Mouse (Mus musculus): ENCODE results near the gene Krtap3-1. TPM values are rescaled to one million over a fixed set of nuclear protein-coding genes. Genes with fewer than 3 reads are reported as not detected.
"Not testable (repeated sequence)": the region's sequence is repeated elsewhere in the genome, so short reads cannot be mapped to it uniquely, and the experiment has no call there.

Gene Krtap3-1
- not detected for total RNA-seq (2021)
- long read RNA-seq = 0 reads

DNA sequence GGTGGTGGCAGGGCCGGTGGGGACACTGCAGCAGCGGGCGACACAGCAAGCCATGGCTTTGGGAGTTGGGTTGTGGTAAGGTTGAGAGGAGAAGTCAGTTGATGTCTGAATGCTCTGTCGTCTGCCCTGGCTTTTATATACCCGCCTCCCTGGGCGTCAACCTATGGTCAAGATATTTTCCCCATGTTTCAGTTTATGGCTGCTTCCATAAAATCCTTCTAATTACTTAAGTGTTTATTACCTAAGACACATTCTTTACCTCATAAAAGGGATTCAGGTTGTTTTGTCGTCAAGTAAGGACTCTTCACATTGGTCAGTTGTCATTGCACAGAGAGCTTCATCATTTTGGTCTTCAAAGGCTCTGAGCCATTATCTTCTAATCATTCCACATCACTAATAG lies at the start of gene Krtap3-1:
Gene Krtap3-1, minus strand, starts transcription at position 101 of the 400 bp plus-strand sequence.
- no peak for DNase-seq (ENCODE audit: low spot score in 2 of 2)

DNA sequence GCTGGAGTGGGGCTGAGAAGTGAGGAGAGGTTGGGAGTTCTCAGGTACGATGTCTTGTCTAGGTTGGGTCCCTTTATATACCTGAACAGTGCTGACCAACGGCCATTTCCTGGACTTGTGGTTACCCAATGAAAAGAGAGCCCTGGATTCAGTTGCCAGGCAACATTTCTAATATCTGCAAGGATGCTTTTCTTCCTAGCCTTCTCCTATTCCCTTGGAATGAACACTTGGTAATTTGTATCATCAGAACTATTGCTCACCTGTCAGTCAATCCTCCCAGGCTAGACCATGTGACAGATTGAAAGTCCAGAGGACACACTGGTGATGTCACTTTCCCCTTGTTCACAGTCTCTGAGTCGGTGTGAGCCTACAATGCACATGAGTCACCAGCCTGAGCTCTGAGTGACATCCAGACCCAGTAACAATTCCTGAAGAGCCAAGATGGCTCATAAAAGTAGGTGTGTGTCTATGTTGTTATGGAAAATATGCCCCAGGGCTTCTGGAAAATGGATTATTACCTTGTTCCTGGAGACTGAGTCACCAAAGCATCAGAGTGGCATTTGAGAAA lies 48.5 kb upstream of the Krtap3-1 start, which contains the start of gene Krtap2-4:
Gene Krtap2-4, minus strand, starts transcription at position 51 of the 568 bp plus-strand sequence.
- no peak for DNase-seq (ENCODE audit: low spot score in 2 of 2)

GRCm38 (mm10) chr11:99610089-99610488 lies 43.7 kb upstream of the Krtap3-1 start, which contains the start of gene Gm11937:
Gene Gm11937 (minus strand): TSS chr11:99610189.
- not testable (repeated sequence) for DNase-seq (ENCODE audit: low spot score in 2 of 2)

DNA sequence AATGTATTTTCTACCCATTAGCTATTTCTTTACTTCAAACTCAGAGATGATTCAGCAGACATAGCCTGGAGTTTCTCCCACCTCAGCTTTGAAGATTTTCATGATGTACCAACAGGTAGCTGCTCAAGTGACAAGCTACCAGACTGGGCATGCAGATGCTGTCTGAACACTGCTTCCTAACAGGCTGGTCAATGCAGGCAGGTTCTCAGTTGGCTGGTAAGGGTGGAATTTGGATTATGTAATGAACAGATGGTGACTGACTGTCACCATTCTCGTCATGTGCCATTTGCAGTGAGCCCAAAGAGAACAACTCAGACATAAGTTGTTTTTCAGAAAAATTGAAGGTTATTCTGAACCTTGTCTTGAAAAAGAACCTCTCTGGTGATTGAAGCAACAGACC lies 42.7 kb upstream of the Krtap3-1 start:
- DNase-seq (ENCODE audit: low spot score in 2 of 2) = peak; percentile 10 to 17

- DNase-seq (ENCODE audit: low spot score in 2 of 2) = not testable (repeated sequence)
These were observed 36.8 kb upstream of the Krtap3-1 start, which contains the start of gene Gm11938 for GRCm38 (mm10) chr11:99603208-99603607. Gene Gm11938 (minus strand): TSS chr11:99603308.

DNA sequence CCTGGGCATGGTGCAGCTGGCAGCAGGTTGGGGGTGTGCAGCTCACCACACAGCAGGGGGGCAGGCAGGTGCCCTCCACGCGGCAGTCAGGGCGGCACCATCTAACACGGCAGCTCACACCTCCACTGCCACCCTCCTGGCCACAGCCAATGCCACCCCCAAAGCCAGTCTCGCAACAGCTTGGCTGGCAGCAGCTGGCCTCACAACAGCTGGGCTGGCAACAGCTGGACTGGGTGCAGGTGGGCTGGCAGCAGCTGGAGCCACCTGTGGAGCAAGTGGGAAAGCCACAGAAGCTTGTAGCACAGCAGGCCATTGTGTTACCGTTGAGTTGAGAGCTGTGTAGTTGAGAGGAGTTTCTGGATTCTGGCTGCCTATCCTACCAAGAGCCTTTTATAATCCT lies 31.3 kb upstream of the Krtap3-1 start, which contains the start of gene Krtap9-3:
Gene Krtap9-3, minus strand, starts transcription at position 364 of the 400 bp plus-strand sequence.
- not testable (repeated sequence) for DNase-seq (ENCODE audit: low spot score in 2 of 2)

DNA sequence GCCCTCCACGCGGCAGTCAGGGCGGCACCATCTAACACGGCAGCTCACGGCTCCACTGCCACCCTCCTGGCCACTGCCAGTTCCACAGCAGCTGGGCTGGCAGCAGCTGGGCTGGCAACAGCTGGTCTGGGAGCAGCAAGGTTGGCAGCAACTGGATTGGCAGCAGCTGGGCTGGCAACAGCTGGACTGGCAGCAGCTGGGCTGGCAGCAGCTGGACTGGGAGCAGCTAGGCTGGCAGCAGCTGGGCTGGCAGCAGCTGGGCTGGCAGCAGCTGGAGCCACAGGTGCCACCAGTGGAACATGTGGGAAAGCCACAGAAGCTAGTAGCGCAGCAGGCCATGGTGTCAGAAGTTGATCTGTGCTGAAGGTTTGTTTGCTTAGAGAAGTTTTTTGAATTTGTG lies 24.6 kb upstream of the Krtap3-1 start, which contains the start of gene Krtap1-3:
Gene Krtap1-3, minus strand, starts transcription at position 359 of the 400 bp plus-strand sequence.
- no peak for DNase-seq (ENCODE audit: low spot score in 2 of 2)

GRCm38 (mm10) chr11:99585096-99585495 lies 18.7 kb upstream of the Krtap3-1 start:
- peak; percentile 29 to 40 for DNase-seq (ENCODE audit: low spot score in 2 of 2)

DNA sequence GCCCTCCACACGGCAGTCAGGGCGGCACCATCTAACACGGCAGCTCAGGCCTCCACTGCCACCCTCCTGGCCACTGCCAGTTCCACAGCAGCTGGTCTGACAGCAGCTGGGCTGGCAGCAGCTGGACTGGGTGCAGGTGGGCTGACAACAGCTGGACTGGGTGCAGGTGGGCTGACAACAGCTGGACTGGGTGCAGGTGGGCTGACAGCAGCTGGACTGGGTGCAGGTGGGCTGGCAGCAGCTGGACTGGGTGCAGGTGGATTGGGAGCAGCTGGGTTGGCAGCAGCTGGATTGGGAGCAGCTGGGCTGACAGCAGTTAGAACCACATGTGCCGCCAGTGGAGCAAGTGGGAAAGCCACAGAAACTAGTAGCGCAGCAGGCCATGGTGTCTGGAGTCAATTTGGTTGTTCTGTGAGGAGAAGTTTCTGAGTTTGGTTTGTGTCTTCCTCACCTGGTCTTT lies 16.8 kb upstream of the Krtap3-1 start, which contains the start of gene Krtap1-4:
Gene Krtap1-4, minus strand, starts transcription at position 410 of the 460 bp plus-strand sequence.
- no peak for DNase-seq (ENCODE audit: low spot score in 2 of 2)

DNA sequence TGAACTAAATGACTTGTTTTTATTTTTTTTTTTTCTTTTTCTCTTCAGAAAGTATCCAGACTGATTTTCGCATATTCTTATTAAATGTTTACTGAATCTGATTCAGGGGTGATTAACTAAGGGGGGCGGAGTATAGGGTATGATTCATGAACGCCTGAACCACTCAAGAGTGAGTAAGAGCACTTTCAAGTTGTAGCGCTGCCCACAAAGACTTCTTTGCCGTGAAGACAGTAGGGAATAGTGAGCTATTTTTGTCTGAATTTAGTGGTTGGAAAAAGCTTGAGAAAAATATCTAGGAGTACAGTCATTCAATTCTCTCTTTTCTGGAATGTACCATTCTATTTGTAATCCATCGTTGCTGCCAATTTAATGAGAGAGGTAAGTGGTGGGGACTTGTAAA lies 15.1 kb upstream of the Krtap3-1 start:
- DNase-seq (ENCODE audit: low spot score in 2 of 2) = no peak

GRCm38 (mm10) chr11:99581051-99581450 lies 14.6 kb upstream of the Krtap3-1 start:
- DNase-seq (ENCODE audit: low spot score in 2 of 2) = no peak

- DNase-seq (ENCODE audit: low spot score in 2 of 2) = no peak
These were observed 14.2 kb upstream of the Krtap3-1 start, which contains the start of gene Krtap1-5 for GRCm38 (mm10) chr11:99580636-99581035. Gene Krtap1-5 (minus strand): TSS chr11:99581016.

DNA sequence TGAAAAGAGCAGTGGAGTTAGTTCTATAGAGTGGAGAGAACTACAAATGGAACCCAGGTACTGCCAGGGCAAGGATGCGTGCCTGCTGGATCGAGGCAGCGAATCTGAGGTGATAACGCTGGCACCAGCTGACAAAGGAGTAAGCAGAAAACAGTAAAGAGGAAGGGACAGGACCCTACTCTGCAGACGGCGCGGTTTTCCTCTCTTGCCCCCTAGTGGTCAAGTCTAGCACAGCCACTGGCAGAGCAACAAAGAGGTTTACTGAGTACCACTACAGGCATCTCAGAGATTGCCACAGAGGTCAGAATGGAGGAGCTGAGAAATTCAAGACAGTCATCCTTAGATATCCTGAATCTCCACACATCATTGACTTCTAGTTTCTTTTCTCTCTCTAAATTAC lies 7.7 kb upstream of the Krtap3-1 start:
- DNase-seq (ENCODE audit: low spot score in 2 of 2) = peak; percentile 74 to 78

DNA sequence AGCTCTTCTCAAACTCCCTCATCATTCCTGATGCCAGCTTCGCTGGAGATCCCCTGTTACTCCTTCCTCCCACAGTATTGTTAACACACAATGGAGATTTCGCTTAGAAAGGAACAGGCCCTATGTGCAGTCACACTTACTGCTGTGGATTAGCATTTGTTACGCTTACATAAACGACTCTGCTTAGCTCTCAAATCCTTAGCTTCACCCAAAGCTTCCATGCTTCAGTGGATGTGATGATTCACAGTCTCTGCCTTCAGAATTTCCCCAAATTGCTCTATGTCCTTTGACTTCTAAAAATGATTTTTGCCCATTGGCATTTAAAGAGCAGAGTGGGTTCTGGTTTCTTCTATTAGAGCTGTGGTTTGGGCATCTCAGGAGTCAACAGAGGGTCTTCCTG lies 6.7 kb upstream of the Krtap3-1 start:
- no peak for DNase-seq (ENCODE audit: low spot score in 2 of 2)

GRCm38 (mm10) chr11:99562580-99562979 lies 3.9 kb downstream of the Krtap3-1 start:
- no peak for DNase-seq (ENCODE audit: low spot score in 2 of 2)

DNA sequence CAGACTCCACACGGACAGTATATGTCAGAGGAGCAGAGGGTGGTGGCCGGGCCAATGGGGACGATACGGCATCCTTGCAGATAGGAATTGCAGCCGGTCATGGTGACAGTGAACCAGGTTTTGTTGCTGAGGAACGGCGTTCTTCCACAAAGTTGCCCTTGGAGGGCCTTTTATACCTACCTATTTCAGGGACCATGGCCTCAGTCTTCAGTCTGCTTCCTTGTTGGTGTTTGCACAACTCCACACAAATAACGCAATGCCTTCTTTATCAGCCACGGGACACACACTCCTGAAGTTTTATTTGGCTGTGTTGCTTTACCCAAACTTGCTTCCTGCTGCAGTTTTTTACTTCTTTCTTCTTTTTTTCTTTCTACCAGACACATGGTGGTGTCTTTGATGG lies 7.1 kb downstream of the Krtap3-1 start, which contains the start of gene Gm11939:
Gene Gm11939, minus strand, starts transcription at position 101 of the 400 bp plus-strand sequence.
- no peak for DNase-seq (ENCODE audit: low spot score in 2 of 2)

DNA sequence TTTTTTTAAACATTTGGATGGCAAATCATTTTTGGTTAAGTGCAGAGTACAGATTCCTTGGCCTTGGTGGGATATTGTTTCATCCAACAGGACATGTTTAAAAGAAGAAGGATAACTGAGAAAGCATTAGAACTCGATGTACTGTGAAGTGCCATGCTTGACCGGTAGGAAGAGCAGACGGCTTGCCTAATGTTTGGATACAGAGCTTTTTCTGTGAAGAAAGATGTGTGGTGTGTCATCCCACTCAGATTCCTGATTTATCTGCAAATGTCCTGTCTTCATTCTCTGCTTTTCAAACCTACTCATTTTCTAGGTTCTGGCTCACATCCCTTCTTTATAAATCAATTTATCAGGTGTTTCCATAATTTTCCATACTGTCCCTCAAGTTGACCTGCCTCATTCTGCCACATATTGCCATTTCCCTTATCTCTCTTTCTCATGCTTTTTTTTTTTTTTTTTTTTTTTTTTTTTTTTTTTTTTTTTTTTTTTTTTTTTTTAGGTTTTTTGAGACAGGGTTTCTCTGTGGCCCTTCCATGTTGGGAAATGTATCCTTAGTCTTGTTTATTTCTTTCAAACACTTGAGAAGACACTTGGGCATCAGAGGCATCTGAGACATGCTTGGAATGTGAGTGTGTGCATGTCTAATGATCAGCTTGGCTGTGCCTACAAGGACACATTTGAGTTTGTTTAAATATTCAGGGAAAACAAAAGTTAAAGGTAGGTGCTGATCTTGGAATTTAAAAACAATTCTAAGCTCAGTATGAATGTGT lies 8.3 kb downstream of the Krtap3-1 start:
- DNase-seq (ENCODE audit: low spot score in 2 of 2) = no peak

- no peak for DNase-seq (ENCODE audit: low spot score in 2 of 2)
These were observed 9.7 kb downstream of the Krtap3-1 start, which contains the start of gene Krtap3-2 for GRCm38 (mm10) chr11:99556753-99557152. Gene Krtap3-2 (minus strand): TSS chr11:99556853.

GRCm38 (mm10) chr11:99556195-99556594 lies 10.2 kb downstream of the Krtap3-1 start:
- no peak for DNase-seq (ENCODE audit: low spot score in 2 of 2)

GRCm38 (mm10) chr11:99550765-99551164 lies 15.7 kb downstream of the Krtap3-1 start, which contains the start of gene Krtap3-3:
Gene Krtap3-3 (minus strand): TSS chr11:99550865.
- no peak for DNase-seq (ENCODE audit: low spot score in 2 of 2)

DNA sequence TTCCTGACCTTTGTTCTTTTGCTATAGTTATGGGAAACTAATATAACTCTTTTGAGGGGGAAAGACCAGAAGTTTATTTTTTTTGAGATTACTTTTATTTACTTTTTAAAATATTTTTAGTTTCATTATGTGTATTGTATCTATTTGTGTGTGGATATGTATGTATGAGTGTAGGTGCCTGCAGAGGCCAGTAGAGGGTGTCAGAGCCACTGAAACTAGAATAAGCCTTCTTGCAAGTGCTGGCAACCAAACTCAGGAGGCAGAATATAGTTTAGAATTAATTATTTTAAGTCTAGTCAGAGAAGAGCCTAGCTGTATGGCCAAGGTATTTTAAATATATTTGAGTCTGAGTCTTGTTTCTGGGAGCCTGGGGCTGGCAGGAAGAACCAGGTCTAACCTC lies 18.5 kb downstream of the Krtap3-1 start:
- no peak for DNase-seq (ENCODE audit: low spot score in 2 of 2)

- DNase-seq (ENCODE audit: low spot score in 2 of 2) = peak; percentile 27 to 51
These were observed 26.7 kb downstream of the Krtap3-1 start for GRCm38 (mm10) chr11:99539721-99540120.

Measured in layer of hippocampus, postnatal 10 days (tissue).